Mouse (Mus musculus) ES-E14 (cell line): ENCODE measurements around the gene Nfkb2.

Source experiments
- CHD2 ChIP-seq: IDR thresholded peaks from 2 replicates; pipeline ENCODE4 v1.6.1; 2014; ENCODE audit warnings: mild to moderate bottlenecking, low read depth, low read length, inconsistent platforms
- HCFC1 ChIP-seq: IDR thresholded peaks from 2 replicates; pipeline ENCODE4 v1.6.1; 2012; ENCODE audit warnings: low read length, inconsistent platforms, borderline replicate concordance; ENCODE audit not compliant: insufficient read depth
- MAFK ChIP-seq: IDR thresholded peaks from 2 replicates; pipeline ENCODE4 v1.6.1; 2014; ENCODE audit warnings: mild to moderate bottlenecking, low read depth, low read length, inconsistent platforms; ENCODE audit not compliant: insufficient read depth

- TF ChIP-seq HCFC1 (no peak), CHD2 (no peak), MAFK (no peak)
Observed at GRCm38 (mm10) chr19:46347936-46348668, 44.0 kb downstream of the Nfkb2 start.
